Mouse (Mus musculus) CD4-positive helper T cell, adult 2 months (primary cell): ENCODE results near the gene Zfand2b.
A peak's percentile ranks its signal among the peaks of the same experiment; 100 is the strongest.

Experiments used
- DNase-seq: peaks from one replicate; pipeline ENCODE4 v3.0.0-alpha.2; 2012; ENCODE audit warnings: low read depth, missing footprints, low spot score

The Zfand2b gene

DNA sequence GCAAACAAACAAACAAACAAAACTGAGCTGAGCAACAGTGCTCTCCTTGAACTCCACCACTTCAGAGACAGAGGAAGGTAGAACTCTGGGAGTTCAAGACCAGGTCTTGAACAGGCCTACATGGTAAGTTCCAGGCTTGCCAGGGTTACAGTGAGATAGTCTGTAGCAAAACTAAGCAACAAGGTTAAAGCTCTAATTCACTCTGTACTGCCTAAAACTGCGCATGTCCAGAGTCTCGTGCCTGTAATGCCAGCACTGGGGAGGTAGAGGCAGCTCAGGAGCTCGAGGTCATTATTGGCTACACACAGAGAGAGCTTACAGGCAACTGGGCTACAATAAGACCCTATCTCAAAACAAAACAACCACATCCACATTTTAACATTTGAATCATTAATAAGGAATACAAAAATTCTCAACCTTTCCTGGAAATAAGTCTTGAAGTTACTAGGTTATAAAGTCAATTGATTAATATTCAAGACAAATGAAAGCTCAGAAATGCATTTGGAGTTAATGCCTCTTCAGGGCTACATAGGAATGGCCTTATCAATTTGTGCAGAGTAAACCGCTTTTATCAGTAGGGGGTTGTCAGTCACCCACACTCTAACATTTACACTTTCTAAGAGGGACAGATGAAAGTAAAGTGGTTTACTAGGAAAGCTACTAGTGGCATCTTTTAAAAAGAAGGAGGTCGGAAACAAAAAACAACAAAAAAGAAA is 8.7 kb upstream of the Zfand2b start:
- DNase-seq: no peak

DNA sequence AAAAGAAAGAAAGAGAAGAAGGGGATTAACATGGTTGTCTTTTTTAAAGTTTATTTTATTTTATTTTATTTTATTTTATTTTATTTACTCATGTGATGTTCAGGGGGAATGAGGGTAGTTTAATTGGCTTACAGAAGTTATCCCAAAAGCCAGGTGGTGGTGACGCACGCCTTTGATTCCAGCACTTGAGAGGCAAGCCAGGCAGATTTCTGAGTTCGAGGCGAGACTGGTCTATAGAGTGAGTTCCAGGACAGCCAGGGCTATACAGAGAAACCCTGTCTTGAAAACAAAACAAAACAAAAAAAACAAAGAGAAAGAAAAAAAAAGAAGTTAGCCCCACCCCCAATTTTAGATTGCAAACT is 8.2 kb upstream of the Zfand2b start:
- no peak for DNase-seq

DNA sequence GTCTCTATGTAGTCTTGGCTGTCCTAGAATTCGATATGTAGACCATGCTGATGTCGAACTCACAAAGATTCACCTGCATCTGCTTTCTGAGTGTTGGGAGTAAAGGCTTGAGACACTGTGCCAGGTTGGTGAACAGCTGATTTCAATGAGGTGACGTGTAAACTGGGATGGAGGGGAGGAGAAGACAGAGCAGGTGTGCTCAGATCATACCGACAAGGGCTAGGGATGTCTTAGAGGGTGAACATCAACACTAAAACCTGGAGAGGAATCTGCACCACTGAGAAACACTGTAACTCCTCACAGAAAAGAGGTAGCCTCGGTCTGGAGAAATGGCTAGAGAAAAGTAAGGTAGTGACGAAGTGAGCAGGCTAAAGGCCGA is 364 bp upstream of the Zfand2b start:
- no peak for DNase-seq

DNA sequence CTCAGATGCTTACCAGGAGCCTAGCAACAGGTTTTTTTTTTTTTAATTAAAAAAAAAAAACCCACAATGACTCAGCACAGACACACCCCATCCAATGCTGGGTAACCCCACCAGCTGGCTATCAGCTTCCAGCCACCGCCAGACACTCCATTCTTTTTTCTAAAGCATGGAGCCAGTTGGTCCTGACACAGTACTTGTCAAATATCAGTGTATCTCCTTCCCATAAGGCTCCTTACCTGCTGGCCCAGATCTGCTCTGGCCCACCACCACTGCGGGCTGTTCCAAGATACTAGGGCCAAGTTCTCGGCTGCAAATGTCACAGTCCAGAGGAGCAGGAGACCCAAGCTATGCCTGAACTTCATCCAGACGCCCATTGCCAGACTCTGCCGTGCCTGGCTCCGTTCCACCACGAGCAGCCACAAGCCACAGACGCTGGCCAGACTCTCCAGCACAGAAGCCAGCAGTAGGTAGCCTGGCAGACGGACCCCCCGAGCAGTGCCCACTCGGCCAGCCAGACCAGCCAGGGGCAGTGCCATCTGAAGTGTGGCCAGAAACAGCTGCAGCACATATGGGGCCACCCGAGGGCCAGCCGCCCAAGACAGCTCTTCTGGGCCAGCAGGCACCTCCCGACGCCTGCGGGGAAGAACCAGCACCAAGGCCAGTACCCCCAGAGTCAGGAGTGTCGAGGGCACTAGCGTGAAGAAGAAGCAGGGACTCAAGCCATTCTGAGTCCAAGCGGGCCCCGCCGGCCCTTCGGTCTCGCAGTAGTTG is 11.1 kb downstream of the Zfand2b start:
- DNase-seq: peak; percentile 33

DNA sequence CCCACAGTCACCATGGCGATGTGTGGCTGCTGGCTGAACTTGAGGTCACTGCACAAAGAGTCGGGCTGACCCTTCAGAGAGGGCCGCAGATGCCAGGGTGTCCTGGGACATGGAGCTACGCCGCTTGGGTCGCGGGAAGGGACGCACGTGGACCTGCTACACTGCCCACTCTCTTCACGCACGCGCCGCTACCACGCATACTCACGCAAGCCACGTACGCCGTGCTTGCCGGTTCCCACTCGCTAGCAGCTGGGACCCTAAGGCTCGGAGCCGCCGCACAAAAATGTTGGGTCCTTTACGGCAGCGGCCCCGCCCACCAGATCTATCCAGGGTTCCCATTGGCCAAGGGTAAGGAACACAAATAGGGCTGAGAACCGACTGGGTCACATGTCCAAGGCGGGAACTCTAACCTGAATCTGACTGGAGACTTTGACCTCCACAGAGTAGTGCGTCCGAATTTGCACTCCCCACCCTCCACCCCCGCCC is 11.7 kb downstream of the Zfand2b start, which contains the start of gene Abcb6:
Gene Abcb6, minus strand, starts transcription at position 288 of the 486 bp plus-strand sequence.
- peak; percentile 83 for DNase-seq

DNA sequence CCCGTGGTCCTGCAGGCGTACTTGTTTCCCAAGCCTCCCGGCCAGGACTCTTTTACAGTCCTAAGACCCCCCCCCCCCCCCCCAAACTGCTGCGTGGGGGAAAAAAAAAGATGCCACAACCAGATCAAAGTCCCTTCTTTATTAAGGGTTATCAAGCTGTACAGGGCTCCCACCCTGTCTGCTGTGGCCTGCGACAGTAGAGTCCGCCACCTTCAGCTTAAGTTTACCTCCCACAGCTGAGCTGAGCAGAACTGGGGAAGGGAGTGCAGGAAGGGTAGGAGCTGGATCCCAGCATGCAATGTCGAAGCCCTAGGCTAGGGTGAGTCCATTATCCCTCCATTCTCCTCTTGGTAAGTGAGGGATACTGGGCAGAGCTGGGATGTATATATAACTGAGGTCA is 12.3 kb downstream of the Zfand2b start:
- no peak for DNase-seq

DNA sequence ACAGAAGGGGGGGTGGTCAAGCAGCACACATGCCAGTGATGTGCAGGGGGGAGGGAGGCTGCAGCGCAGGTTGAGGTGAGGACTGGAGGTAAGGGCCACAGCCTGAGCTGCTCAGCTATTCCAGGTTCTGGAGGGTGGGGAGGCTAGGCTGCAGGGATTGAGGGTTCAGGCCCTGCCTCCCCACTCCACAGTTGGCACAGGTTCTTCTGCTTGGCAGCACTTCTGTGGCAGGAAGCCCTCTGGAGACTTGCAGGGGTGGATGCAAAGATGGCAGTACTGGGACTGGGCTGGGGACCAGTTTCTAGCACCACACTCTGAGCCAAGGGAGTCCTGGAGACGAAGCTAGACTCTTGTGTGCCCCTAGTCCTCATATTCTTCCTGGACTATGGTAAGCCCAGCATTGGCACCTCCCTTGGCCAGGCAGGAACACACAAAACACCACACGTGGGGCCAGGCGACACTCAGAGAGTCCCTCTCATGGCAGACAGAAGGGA is 13.0 kb downstream of the Zfand2b start:
- DNase-seq: no peak

DNA sequence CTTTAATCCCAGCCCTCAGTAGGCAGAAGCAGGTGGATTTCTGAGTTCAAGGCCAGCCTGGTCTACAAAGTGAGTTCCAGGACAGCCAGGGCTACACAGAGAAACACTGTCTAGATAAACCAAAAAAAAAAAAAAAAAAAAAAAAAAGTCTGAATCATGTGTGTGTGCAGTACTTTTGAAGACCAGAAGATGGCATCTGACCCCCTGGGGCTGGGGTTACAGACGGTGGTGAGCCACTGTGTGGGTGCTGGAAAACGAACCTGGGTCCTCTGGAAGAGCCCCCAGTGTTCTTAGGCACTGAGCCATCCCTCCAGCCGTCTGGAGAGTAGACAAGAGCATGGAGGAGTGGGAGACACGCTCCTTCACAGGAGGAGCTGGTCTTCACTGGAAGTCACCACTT is 13.7 kb downstream of the Zfand2b start:
- DNase-seq: no peak

DNA sequence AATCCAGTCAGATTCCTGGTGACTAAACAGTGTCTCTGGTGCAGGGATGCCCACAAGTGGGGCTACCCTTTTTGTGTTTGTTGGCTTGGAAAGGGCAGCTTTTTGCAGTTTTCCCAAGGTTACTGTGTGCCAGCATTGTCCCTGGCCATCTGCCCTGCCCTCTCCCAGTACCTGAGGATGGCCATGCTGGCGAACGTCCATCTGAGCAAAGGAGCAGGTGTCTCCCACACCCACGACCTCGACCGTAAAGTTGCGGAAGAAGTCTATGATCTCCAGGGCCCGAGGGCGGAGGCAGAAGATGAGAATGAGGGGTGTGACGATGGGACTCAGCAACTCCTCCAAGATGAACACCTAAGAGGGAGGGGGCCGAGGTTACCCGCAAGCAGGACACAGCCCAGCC is 17.0 kb downstream of the Zfand2b start:
- no peak for DNase-seq

DNA sequence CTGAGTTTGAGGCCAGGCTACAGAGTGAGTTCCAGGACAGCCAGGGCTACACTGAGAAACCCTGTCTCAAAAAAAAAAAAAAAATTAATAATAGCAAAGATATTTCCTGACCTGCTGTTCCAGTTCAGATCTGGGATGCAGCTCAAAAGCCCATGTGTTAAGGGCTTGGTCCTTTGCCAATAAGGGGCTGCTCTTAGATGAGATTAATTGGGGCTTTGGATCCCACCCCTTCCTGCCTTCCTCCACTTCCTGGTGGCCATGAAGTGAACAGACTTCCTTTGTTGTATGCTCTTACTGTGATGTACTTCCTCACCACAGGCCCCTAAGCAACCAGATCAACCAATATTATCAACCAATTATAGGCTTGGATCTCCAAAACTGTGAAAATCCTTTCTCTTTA is 18.7 kb downstream of the Zfand2b start:
- DNase-seq: no peak

DNA sequence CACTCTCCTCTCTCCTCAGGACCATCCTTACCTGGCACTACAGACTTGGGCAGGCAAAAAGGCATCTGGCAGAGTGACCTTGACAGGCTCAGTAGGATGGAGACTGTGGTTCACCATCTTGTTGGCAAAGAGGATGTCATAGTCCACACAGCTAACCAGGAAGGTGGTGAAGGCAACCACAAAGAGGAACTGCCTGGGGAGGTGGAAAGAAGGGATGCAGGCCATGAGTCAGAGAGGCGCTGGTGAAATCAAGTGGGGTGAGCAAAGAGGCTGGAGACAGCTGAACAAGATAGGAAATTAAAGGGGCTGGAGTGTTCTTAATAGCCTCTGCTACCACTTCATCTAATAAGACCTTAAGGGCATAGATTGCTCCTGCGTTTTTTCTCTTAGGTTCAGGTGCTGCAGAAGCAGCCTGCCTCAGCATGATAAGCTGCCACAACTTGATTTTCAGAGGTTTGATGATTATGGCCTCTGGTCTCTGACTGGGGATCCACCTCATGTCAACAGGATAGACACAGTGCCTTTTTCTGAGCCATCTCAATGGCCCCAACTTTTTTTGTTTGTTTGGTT is 19.6 kb downstream of the Zfand2b start:
- no peak for DNase-seq

DNA sequence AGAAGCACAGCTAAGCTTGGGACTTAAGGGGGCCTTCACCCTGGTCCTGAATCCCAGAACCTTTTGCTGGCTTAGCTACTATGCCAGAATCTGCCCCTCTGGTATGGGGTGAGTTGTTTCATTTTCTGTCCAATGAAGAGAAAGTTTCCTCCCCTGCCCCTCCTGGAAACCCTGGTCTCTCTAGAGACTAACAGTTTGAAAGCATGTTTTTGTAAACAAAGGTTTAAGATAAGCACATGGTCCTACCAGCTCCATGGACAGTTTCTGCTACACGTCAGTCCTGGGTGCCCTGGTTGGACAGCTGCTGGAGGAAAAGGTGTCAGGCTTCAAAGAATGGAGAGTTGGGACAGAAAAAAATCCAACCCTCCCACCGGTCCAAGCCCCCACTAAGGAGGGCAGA is 22.1 kb downstream of the Zfand2b start:
- DNase-seq: no peak

DNA sequence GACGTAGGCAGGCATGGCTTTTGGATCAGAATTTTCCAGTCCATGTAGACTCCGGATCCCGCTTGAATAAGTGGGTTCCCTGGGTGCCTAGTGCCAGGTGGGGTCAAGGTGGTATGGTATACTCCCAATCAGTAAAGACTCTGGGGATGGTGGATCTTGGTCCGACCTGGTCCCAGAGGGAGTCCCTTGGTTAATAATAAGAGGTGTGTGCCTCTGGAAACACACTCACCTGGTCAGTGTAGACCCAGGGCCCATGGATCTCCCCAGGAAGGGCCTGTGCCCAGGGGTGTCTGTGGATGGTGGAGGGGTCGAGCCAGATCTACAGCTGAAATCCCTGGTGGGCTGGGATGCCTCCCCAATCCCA is 22.8 kb downstream of the Zfand2b start:
- DNase-seq: no peak

DNA sequence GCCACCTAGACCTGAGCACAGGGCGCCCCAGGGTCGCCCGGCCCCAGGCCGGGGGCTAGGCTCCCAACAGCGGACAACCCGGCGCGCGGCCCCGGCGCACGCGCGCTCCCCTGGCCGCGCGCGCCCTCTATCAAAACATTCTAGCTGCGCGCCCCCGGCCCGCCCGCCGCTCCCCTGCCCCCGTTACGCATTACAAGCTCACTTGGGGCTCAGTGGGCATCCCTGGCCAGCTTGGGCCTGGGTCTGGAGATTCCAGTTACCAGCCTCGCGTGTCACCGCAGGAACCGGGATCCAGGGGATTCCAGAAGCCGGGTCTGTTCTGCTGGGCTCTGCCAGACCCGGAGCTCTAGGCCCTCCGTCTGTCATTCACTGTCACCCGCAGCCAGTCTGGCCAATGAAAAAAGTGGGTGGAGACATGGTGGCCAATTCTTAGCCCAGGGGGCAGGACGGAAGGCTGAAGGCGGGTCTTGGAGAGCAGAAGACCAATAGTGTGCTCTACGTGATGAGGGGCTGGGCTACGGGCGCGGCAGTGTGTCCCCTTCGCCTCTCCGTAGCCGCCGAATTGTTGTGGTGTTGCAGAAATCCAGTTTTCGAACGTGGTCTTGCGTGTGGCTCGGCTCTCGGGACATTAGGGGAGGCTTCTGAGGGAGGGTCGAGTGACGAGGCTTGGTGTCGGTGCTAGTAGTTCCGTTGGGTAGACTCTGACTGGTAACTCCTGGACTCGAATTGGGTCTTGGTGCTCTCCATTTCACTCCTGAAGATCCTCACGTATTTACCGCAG is 23.4 kb downstream of the Zfand2b start, which contains the start of the genes Ankzf1 and Atg9a:
Gene Ankzf1, plus strand, starts transcription at position 530 of the 781 bp plus-strand sequence.
Gene Atg9a, minus strand, starts transcription at position 575 of the 781 bp plus-strand sequence.
- DNase-seq: peak; percentile 98

DNA sequence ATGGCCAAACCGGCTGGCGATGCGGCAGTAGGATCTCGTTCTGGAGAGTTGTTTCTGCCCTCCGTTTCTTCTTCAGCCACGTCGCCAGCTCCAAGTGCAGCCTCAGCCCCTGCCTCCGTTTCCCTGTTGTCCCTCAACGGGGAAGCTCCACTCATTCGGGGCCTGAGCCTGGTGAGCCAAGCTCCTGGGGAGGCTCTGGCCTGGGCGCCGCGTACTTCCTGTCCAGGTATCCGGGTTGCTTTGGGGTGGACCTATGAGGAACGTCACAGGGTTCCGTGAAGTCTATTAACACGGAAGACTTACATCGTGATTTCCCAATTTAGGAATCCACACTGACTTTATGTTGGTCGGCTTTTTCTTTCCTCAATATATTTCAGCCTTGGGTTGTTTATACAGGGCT is 24.0 kb downstream of the Zfand2b start:
- peak; percentile 65 for DNase-seq

DNA sequence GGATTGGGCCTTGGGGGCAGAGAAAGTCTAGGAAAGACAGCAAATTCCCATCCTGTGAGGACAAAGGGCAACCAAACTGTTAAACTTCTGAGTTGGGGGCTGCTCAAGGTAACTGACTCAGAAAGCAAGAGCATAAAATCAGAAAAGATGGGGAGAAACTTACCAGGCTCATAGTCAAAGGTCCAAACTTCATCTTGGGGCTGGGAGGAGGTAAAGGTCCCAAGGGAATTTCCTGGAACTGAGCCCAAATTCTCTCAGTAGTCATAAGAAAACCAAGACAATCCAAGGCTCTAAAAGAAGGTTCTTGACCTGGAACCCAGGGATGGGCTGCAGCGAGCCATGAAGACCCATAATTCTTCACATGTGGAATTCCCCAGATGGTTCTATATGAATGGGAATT is 32.8 kb downstream of the Zfand2b start:
- no peak for DNase-seq

DNA sequence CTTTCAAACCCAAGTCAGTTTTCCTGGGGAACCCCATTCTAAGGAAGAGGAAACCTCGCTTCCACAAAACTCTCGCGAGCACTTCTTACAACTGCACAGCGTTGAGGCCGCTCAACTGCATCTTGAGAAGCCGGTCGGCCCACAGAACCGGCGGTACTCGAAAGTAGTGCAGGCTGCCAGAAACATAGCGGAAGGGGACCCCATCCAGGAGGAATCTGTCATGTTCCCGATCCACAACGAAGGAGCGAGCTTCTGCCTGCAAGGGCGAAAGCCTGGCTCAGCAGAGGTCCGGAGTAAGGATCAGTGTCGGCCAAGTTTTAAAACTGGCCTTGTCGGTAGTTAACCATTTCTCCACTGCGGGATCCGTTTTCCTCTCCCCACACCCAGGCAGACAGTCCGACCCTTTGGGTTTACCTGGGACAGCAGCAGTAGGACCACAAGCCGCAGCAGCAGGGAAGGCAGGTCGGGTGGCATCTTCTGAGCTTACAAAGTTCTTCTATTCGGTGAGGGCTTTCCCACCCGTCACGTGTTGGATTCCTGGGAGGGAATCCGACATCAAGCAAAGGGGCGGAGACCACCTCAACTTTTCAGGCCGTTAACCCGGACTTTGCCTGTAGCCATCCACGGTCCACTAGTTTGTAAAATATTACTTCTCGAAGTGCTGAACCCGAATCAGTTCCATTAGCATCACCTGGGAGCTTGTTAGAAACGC is 40.7 kb downstream of the Zfand2b start:
- DNase-seq: peak; percentile 19

DNA sequence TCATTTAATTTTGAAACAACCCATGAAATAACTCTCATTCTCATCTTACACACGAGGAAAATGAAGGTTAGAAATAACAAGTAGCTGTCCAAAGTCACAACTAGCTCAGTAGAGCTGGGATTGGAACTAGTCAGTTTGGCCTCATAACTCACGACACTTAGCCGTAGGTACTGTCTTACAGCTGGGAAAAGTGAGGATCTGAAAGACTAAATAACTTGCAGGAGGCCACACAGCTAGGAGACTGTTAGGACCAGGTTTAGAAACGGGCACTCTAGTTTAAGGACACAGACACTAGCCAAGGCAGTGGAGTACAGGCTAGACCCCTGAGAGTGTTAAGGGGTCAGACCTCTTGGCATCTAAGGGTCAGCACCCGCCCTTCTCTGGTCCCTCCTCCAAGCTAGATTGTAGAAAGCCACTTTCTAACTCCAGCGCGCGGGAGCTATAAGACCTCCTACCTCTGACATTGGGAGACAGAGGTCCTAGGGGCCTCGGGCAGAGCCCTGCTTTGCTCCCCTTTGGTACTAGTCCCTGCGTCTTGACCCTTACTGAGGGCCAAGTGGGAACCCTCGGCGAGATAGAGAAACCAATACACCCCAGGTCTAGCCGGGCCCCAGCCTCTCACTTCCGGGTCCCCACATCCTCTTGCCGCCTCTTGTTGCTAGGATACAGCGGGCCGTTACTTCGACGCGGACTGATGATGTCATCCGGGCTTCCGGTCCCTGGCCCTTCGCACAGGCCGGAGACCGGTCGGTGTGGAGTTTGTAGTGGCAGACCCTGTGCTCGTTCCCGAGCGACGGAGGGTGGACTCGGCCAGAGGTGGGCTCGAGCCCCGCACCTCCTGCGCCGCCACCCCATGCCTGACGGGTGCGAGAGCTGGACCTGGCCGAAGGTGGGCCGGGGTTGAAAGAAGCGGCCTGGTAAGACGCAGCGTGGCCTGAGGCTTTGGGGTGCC is 42.0 kb downstream of the Zfand2b start, which contains the start of the genes Glb1l and Stk16:
Gene Glb1l, minus strand, starts transcription at position 678 of the 952 bp plus-strand sequence.
Gene Stk16, plus strand, starts transcription at position 703 of the 952 bp plus-strand sequence.
- DNase-seq: peak; percentile 94

DNA sequence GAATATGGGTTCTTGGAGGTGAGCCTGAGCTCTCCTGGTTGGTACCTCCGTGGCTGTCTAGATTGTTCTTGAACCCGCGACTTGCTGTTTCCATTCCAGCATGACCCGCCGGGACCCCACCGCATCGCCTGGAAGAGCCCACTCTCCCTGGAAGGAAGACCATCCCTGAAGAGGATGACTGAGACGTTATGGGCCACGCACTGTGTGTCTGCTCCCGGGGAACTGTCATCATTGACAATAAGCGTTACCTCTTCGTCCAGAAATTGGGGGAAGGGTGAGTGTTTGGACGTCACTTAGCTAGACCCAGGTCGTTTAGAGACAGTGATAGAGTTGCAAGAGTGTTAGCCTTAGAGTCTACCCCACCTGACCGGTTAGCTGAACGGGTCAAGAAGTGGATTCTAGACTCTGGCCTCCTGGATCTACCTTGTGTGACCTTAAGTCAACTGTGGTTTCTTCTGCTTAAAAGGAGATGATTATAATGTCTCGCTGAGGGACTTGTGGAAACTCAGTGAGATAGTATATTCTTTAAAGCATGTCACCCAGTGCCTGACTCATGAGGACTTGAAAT is 42.8 kb downstream of the Zfand2b start:
- no peak for DNase-seq
